In the genomic region with DNA sequence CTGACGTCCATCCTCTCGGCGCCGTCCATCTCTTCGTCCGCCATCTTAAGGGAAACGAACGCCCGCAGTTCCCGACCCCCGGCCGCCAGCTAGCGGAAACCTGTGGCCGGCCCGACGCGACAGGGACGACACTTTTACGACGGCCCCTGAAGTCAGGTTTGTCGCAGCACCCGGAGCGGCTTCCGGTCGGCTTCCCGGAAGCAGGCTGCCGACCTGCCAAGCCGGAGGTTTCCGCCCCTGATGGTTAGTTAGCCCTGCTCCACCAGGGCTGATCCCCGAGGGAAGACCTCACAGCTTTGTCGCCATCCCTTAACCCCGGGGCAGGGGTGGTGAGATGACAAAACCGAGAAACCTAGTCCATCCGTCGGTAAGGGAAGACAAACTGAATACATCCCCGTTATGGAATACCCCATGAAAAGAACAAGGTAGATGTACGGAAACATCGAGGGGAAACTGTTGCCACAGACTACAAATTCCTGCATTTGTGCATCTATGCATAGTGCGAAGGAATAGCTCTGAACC, we compare ENCODE assay signal across 8 mouse cellular contexts. TPM values are rescaled to one million over a fixed set of nuclear protein-coding genes. Genes with fewer than 3 reads are reported as not detected.
DNase-seq lines count a peak whose midpoint lies in the region; ATAC-seq and TF ChIP-seq lines count a peak whose summit lies in the region.

A gene (minus strand): TSS at position 157 of the 522 bp plus-strand sequence.

- peak within 1 kb of the TSS; percentile 73 to 93 for H3K4me3 ChIP-seq in MEL (ENCODE audit: control insufficient read depth in 1 of 2, insufficient read depth in 1 of 2, low read depth in 2 of 2, low read length in 2 of 2)
- H3K4me3 ChIP-seq in forebrain, postnatal 0 days (ENCODE audit: low read depth, low read length) = peak within 1 kb of the TSS; percentile 92
- H3K4me3 ChIP-seq in layer of hippocampus, adult 2 months = peak within 1 kb of the TSS; percentile 82
- peak within 1 kb of the TSS; percentile 74 for H3K4me3 ChIP-seq in lung, adult 2 months (replicated peaks; ENCODE audit: extremely low read depth, low read depth, low read length)
- H3K4me3 ChIP-seq in neural tube, embryonic 15.5 days (replicated peaks) = peak within 1 kb of the TSS; percentile 81

- no peak for TF ChIP-seq EP300 in MEL (IDR thresholded peaks at IDR 0.05; ENCODE audit: low read depth in 1 of 2, low read length in 2 of 2)

- peak within 1 kb of the TSS; percentile 82 for H3K4me2 ChIP-seq in forebrain, postnatal 0 days (ENCODE audit: low read depth)
- peak within 1 kb of the TSS; percentile 79 for H3K4me2 ChIP-seq in neural tube, embryonic 15.5 days

- WGBS in forebrain, postnatal 0 days = under 1% methylated on average over 39 of the region's 39 CpGs
- under 1% methylated on average over 39 of the region's 39 CpGs for WGBS in lung, adult 2 months
- WGBS in neural tube, embryonic 15.5 days = under 1% methylated on average over 39 of the region's 39 CpGs

- peak; percentile 94 to 98 for TF ChIP-seq POLR2A in MEL (IDR thresholded peaks at IDR 0.05; ENCODE audit: control insufficient read depth in 1 of 2, insufficient read depth in 1 of 2, low read depth in 1 of 2, low read length in 2 of 2, poor library complexity in 1 of 2)
- TF ChIP-seq POLR2A in lung, adult 2 months (IDR thresholded peaks at IDR 0.05; ENCODE audit: borderline replicate concordance, extremely low read depth, low read depth, low read length) = peak; percentile 96

- peaks cover 22% of the 10 kb centered on the region for H3K79me2 ChIP-seq in MEL (ENCODE audit: control insufficient read depth, insufficient read depth, low read length, poor library complexity)

- peak; percentile 95 for ATAC-seq in forebrain, postnatal 0 days
- ATAC-seq in neural tube, embryonic 15.5 days (ENCODE audit: low FRiP score) = peak; percentile 88

- H3K9me3 ChIP-seq in MEL (replicated peaks; ENCODE audit: insufficient read depth, low read length) = no peaks in the 10 kb centered on the region
- no peaks in the 10 kb centered on the region for H3K9me3 ChIP-seq in forebrain, postnatal 0 days (ENCODE audit: low read length)
- H3K9me3 ChIP-seq in neural tube, embryonic 15.5 days (replicated peaks) = no peaks in the 10 kb centered on the region

- no peaks in the 10 kb centered on the region for H3K27me3 ChIP-seq in MEL (ENCODE audit: control insufficient read depth in 1 of 2, insufficient read depth in 2 of 2, low read length in 2 of 2)
- no peaks in the 10 kb centered on the region for H3K27me3 ChIP-seq in forebrain, postnatal 0 days (ENCODE audit: insufficient read depth, low read length)
- no peaks in the 10 kb centered on the region for H3K27me3 ChIP-seq in neural tube, embryonic 15.5 days (replicated peaks)

- H3K4me1 ChIP-seq in MEL (ENCODE audit: control insufficient read depth in 1 of 2, insufficient read depth in 2 of 2, low read length in 2 of 2) = peaks cover 2 to 3% of the 10 kb centered on the region in 2 experiments; a peak in 2 of 4 replicates
- H3K4me1 ChIP-seq in forebrain, postnatal 0 days (ENCODE audit: insufficient read depth) = peaks cover 7% of the 10 kb centered on the region; the same call in 1 of the 2 replicates
- H3K4me1 ChIP-seq in lung, adult 2 months (ENCODE audit: control insufficient read depth, insufficient read depth, low read length) = peaks cover 7% of the 10 kb centered on the region
- H3K4me1 ChIP-seq in neural tube, embryonic 15.5 days = peaks cover 29% of the 10 kb centered on the region

- no peak for TF ChIP-seq RAD21 in MEL (IDR thresholded peaks at IDR 0.05; ENCODE audit: low read depth, low read length)

- no peak for TF ChIP-seq CTCF in MEL (IDR thresholded peaks at IDR 0.05 in 2 of 3, conservative IDR thresholded peaks at IDR 0.05 in 1 of 3; ENCODE audit: control insufficient read depth in 1 of 3, insufficient read depth in 1 of 3, low read depth in 2 of 3, low read length in 3 of 3, poor library complexity in 1 of 3, severe bottlenecking in 1 of 3)
- TF ChIP-seq CTCF in forebrain, postnatal 0 days (IDR thresholded peaks at IDR 0.05; ENCODE audit: low read depth) = peak; percentile 19; the same call in 1 of the 2 replicates
- TF ChIP-seq CTCF in layer of hippocampus, adult 2 months (conservative IDR thresholded peaks at IDR 0.05) = peak; percentile 22; the same call in 1 of the 2 replicates
- no peak for TF ChIP-seq CTCF in lung, adult 2 months (IDR thresholded peaks at IDR 0.05; ENCODE audit: insufficient read depth, low read length)

- intact Hi-C loops in heart, postnatal 36 days (cut with DNase I) = loop anchor here (2.0 kb wide), 1 partner anchor 38 kb away; a partner anchor contains a TSS

- H3K9ac ChIP-seq in MEL (ENCODE audit: control insufficient read depth, low read depth, low read length, poor library complexity, severe bottlenecking) = peak within 1 kb of the TSS; percentile 84
- peak within 1 kb of the TSS; percentile 84 for H3K9ac ChIP-seq in forebrain, postnatal 0 days
- peak within 1 kb of the TSS; percentile 81 for H3K9ac ChIP-seq in neural tube, embryonic 15.5 days (replicated peaks)

- peaks cover 0 to 16% of the 10 kb centered on the region in 2 experiments; a peak in 2 of 4 replicates for H3K36me3 ChIP-seq in MEL (ENCODE audit: control insufficient read depth in 1 of 2, insufficient read depth in 2 of 2, low read length in 2 of 2)
- H3K36me3 ChIP-seq in forebrain, postnatal 0 days (ENCODE audit: insufficient read depth) = no peaks in the 10 kb centered on the region
- H3K36me3 ChIP-seq in neural tube, embryonic 15.5 days = no peaks in the 10 kb centered on the region

- peak; percentile 95 for DNase-seq in MEL (ENCODE audit: low read depth, low spot score)
- DNase-seq in cerebellum, adult 18-20 months = peak; percentile 85 to 86
- DNase-seq in forebrain, postnatal 0 days = peak; percentile 93
- peak; percentile 84 to 87 for DNase-seq in heart, postnatal 36 days
- peak; percentile 85 to 87 for DNase-seq in layer of hippocampus, adult 2 months (ENCODE audit: low spot score in 2 of 2)
- DNase-seq in lung, adult 2 months = peak; percentile 83
- DNase-seq in testis, postnatal 10 days (ENCODE audit: low spot score) = peak; percentile 83

- peak within 1 kb of the TSS; percentile 62 for H3K27ac ChIP-seq in MEL (ENCODE audit: control insufficient read depth, low read depth, low read length)
- peak within 1 kb of the TSS; percentile 88 for H3K27ac ChIP-seq in forebrain, postnatal 0 days (ENCODE audit: low read depth, low read length)
- H3K27ac ChIP-seq in layer of hippocampus, adult 2 months = peak within 1 kb of the TSS; percentile 94
- H3K27ac ChIP-seq in neural tube, embryonic 15.5 days (replicated peaks) = peak within 1 kb of the TSS; percentile 90

TF ChIP-seq in MEL, 35 proteins besides CTCF, POLR2A, EP300 and RAD21 (continues in another document):
- TF ChIP-seq ZC3H11A (IDR thresholded peaks at IDR 0.05; ENCODE audit: low read depth, low read length) (no peak), ZMIZ1 (IDR thresholded peaks at IDR 0.05; ENCODE audit: low read depth, low read length) (peak; percentile 88), MYB (IDR thresholded peaks at IDR 0.05; ENCODE audit: low read depth, low read length) (0 out of 2 replicates have a peak, but pooled peaks have one; percentile 10), MAZ (IDR thresholded peaks at IDR 0.05; ENCODE audit: low read depth, low read length) (no peak), ELF1 (IDR thresholded peaks at IDR 0.05; ENCODE audit: low read depth, low read length) (peak; percentile 94), KAT2A (conservative IDR thresholded peaks at IDR 0.05; ENCODE audit: low read depth, low read length) (peak; percentile 73), MAFK (IDR thresholded peaks at IDR 0.05; ENCODE audit: borderline replicate concordance, low read depth, low read length) (no peak), E2F4 (IDR thresholded peaks at IDR 0.05; ENCODE audit: borderline replicate concordance, low read depth, low read length) (no peak), SMC3 (IDR thresholded peaks at IDR 0.05; ENCODE audit: low read depth, low read length) (no peak), BHLHE40 (IDR thresholded peaks at IDR 0.05; ENCODE audit: borderline replicate concordance, low read depth, low read length) (no peak), TAL1 (IDR thresholded peaks at IDR 0.05; ENCODE audit: low read length) (no peak), POLR2AphosphoS5 (IDR thresholded peaks at IDR 0.05; ENCODE audit: borderline replicate concordance, low read depth, low read length) (no peak), NRF1 (IDR thresholded peaks at IDR 0.05; ENCODE audit: insufficient read depth, low read depth, low read length, poor library complexity, severe bottlenecking) (peak; percentile 9; the same call in 1 of the 2 replicates), ETS1 (IDR thresholded peaks at IDR 0.05; ENCODE audit: low read depth, low read length) (no peak; the same call in 1 of the 2 replicates), HCFC1 (IDR thresholded peaks at IDR 0.05; ENCODE audit: low read depth, low read length) (peak; percentile 92), GABPA (IDR thresholded peaks at IDR 0.05; ENCODE audit: low read depth, low read length) (no peak), TCF12 (IDR thresholded peaks at IDR 0.05; ENCODE audit: low read depth, low read length) (peak; percentile 61; the same call in 1 of the 2 replicates), ZNF384 (IDR thresholded peaks at IDR 0.05; ENCODE audit: low read depth, low read length) (peak; percentile 35; the same call in 1 of the 2 replicates), POLR2AphosphoS2 (IDR thresholded peaks at IDR 0.05; ENCODE audit: low read length) (no peak; the same call in none of the 2 replicates), MEF2A (IDR thresholded peaks at IDR 0.05; ENCODE audit: extremely low read depth, insufficient replicate concordance, low read depth, low read length, poor library complexity, severe bottlenecking) (no peak), RCOR1 (IDR thresholded peaks at IDR 0.05; ENCODE audit: low read depth, low read length) (no peak), SIN3A (IDR thresholded peaks at IDR 0.05; ENCODE audit: low read length) (peak; percentile 81; the same call in 1 of the 2 replicates), ZKSCAN1 (IDR thresholded peaks at IDR 0.05; ENCODE audit: low read depth, low read length) (no peak), MAX (IDR thresholded peaks at IDR 0.05; ENCODE audit: low read length) (no peak; the same call in 1 of the 2 replicates)

RNA-seq across cellular contexts. Expression of the gene that starts here (rescaled TPM):
- 11.4 and 12.8 TPM in 2 replicates for total RNA-seq in MEL (2012; rRNA removed)
- polyA plus RNA-seq in MEL (2012; ENCODE audit: insufficient read depth in 1 of 2, insufficient read length in 2 of 2, low read depth in 1 of 2, low replicate concordance in 2 of 2, missing spikeins in 1 of 2) = 10 to 100 TPM in 1 of 2 experiments, not detected in 1; 27.8 TPM
- 25.5 and 29.8 TPM in 2 replicates for total RNA-seq in forebrain, postnatal 0 days (2014; rRNA removed)
- polyA plus RNA-seq in forebrain, postnatal 0 days (2015; fragmentation: Nextera tagmentation; extraction: Ambion mirVana) = 14.6 and 25.0 TPM in 2 replicates
- total RNA-seq in heart, postnatal 36 days (2021) = 10 to 100 TPM; 22.6 to 23.5 TPM
- 10 to 100 TPM; 44.7 to 48.0 TPM for total RNA-seq in layer of hippocampus, adult 2 months (2021)
- polyA plus RNA-seq in lung, adult 2 months (2012; rRNA removed) = 47.9 and 49.1 TPM in 2 replicates
- 29.7 and 33.0 TPM in 2 replicates for polyA plus RNA-seq in neural tube, embryonic 15.5 days (2015; fragmentation: Nextera tagmentation; extraction: Ambion mirVana)

Comparison
In these comparisons a context has a peak if more than half of its experiments do, and no peak if none do; other contexts are left out.
1. Peak in every context shown above with its lines: DNase-seq, ATAC-seq, H3K4me3 ChIP-seq and H3K27ac ChIP-seq.
2. CTCF ChIP-seq: peak in forebrain, postnatal 0 days (single experiment) and layer of hippocampus, adult 2 months (single experiment); none in MEL (0 of 3) and lung, adult 2 months (single experiment).